Mouse (Mus musculus): ENCODE data around the gene Cd70.

GRCm38 (mm10) chr17:57102276-57102675 is 47.3 kb downstream of the Cd70 start:
- TF ChIP-seq POLR2A (IDR thresholded peaks at IDR 0.05; ENCODE audit: low read depth, low read length) (no peak), CTCF (IDR thresholded peaks at IDR 0.05; ENCODE audit: borderline replicate concordance, insufficient read depth, low read length) (no peak)
